In the genomic region with DNA sequence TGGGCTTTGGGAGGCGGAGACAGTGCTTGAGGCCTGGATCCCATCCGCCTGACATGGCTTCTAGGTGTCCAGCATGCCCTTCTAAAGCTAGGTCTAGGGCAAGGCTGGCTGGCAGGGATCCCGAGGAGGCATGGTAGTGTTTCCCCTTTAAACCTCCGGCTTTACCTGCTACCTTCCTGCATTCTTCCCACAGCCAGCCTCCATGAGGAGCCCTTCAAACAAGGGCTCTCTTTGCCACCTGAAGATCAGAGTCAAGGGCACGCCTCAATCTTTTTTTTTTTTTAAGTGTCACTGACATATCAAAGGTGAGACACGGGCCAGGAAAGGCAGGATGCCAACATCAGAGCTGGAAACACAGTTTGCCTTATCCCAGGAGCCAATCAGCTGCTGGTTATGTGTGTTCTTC, we compare ENCODE assay signal across 12 mouse cellular contexts.
DNase-seq lines count a peak whose midpoint lies in the region; ATAC-seq and TF ChIP-seq lines count a peak whose summit lies in the region.
"Had no signal": no experiment of that assay in that cellular context is flagged by ENCODE, and none has a peak within 500 bp of the region (broad histone marks: within the 10 kb centered on the region; RNA-seq: fewer than 3 reads in every experiment).

No protein-coding gene starts in this region.

- H3K4me3 ChIP-seq in gastrocnemius, adult 2 months = peak overlapping the region; percentile 13; the same call in 1 of the 2 replicates
- H3K4me3 ChIP-seq in heart, embryonic 14.5 days (ENCODE audit: control insufficient read depth in 1 of 2, insufficient read depth in 1 of 2, low read depth in 1 of 2, low read length in 2 of 2) = no peak overlapping the region
- H3K4me3 ChIP-seq in lung, embryonic 14.5 days (ENCODE audit: low read depth, low read length) = no peak overlapping the region
- H3K4me3 ChIP-seq: forebrain, embryonic 12.5 days; limb, embryonic 12.5 days had no signal

- H3K4me1 ChIP-seq in heart, embryonic 14.5 days (ENCODE audit: control insufficient read depth in 2 of 2, insufficient read depth in 2 of 2, low read length in 2 of 2) = peaks cover 20 to 21% of the 10 kb centered on the region in 2 experiments
- H3K4me1 ChIP-seq in lung, embryonic 14.5 days (ENCODE audit: insufficient read depth) = 0 out of 2 replicates have a peak, but pooled peaks cover 3% of the 10 kb centered on the region

- H3K4me2 ChIP-seq in heart, embryonic 14.5 days (ENCODE audit: low read length) = peak overlapping the region; percentile 44
- H3K4me2 ChIP-seq in lung, embryonic 14.5 days = no peak overlapping the region
- H3K4me2 ChIP-seq: forebrain, embryonic 12.5 days; limb, embryonic 12.5 days; midbrain, embryonic 11.5 days had no signal

- no peaks in the 10 kb centered on the region for H3K36me3 ChIP-seq in heart, embryonic 14.5 days (ENCODE audit: control insufficient read depth, insufficient read depth, low read length)
- no peaks in the 10 kb centered on the region for H3K36me3 ChIP-seq in lung, embryonic 14.5 days (ENCODE audit: insufficient read depth)
- H3K36me3 ChIP-seq: forebrain, embryonic 12.5 days; limb, embryonic 12.5 days had no signal

- peak overlapping the region; percentile 93 for H3K27ac ChIP-seq in gastrocnemius, adult 2 months
- peak overlapping the region; percentile 75 to 87 for H3K27ac ChIP-seq in heart, embryonic 14.5 days (replicated peaks in 1 of 2; ENCODE audit: control insufficient read depth in 1 of 2, insufficient read depth in 1 of 2, low read depth in 2 of 2, low read length in 2 of 2)
- no peak overlapping the region for H3K27ac ChIP-seq in lung, embryonic 14.5 days (ENCODE audit: low read depth)
- H3K27ac ChIP-seq: forebrain, embryonic 12.5 days; limb, embryonic 12.5 days had no signal

- H3K9me3 ChIP-seq in heart, embryonic 14.5 days (ENCODE audit: control insufficient read depth, low read length) = no peaks in the 10 kb centered on the region
- no peaks in the 10 kb centered on the region for H3K9me3 ChIP-seq in lung, embryonic 14.5 days (ENCODE audit: low read depth, low read length)
- H3K9me3 ChIP-seq: forebrain, embryonic 12.5 days; limb, embryonic 12.5 days had no signal

- no peaks in the 10 kb centered on the region for H3K27me3 ChIP-seq in heart, embryonic 14.5 days (ENCODE audit: control insufficient read depth, insufficient read depth, low read length)
- H3K27me3 ChIP-seq in lung, embryonic 14.5 days (ENCODE audit: insufficient read depth, low read length) = no peaks in the 10 kb centered on the region
- H3K27me3 ChIP-seq: forebrain, embryonic 12.5 days had no signal

- peak; percentile 42; the same call in 1 of the 2 replicates for ATAC-seq in heart, embryonic 14.5 days (ENCODE audit: insufficient number of reproducible peaks, insufficient read depth, low FRiP score, low read depth)
- peak; percentile 28; the same call in 1 of the 2 replicates for ATAC-seq in lung, embryonic 14.5 days (ENCODE audit: insufficient read depth)
- ATAC-seq in monocyte, adult 5-6 weeks (replicated peaks; ENCODE audit: insufficient number of reproducible peaks, low FRiP score, low TSS enrichment, poor library complexity, severe bottlenecking) = no peak

- intact Hi-C loops in gastrocnemius, adult 2 months (cut with DNase I) = loop anchor here (1.0 kb wide), 1 partner anchor 29 kb away; no protein-coding TSS in a partner anchor

- WGBS in heart, embryonic 14.5 days = 54% methylated on average over 6 of the region's 6 CpGs
- WGBS in lung, embryonic 14.5 days = 59% methylated on average over 6 of the region's 6 CpGs

- DNase-seq in gastrocnemius, adult 2 months = peak; percentile 91
- no peak for DNase-seq in gastrocnemius, postnatal 4 days (ENCODE audit: low spot score in 2 of 2)
- peak; percentile 27 to 43 for DNase-seq in adrenal gland, postnatal 36 days
- no peak for DNase-seq in lung, embryonic 14.5 days
- no peak for DNase-seq in spleen, postnatal 36 days (ENCODE audit: low spot score in 2 of 2)
- no peak for DNase-seq in MN1 (ENCODE audit: low spot score)
- DNase-seq: embryo, embryonic 11 days had no signal

- no peak for TF ChIP-seq CTCF in gastrocnemius, adult 2 months (IDR thresholded peaks at IDR 0.05)
- TF ChIP-seq CTCF in lung, embryonic 14.5 days (IDR thresholded peaks at IDR 0.05; ENCODE audit: low read depth) = no peak

- H3K9ac ChIP-seq in heart, embryonic 14.5 days (ENCODE audit: low read length) = peak overlapping the region; percentile 68; the same call in 1 of the 2 replicates
- no peak overlapping the region for H3K9ac ChIP-seq in lung, embryonic 14.5 days
- H3K9ac ChIP-seq: forebrain, embryonic 12.5 days; limb, embryonic 12.5 days had no signal

Comparison
In these comparisons a context has a peak if more than half of its experiments do, and no peak if none do; other contexts are left out.
1. DNase-seq: peak in gastrocnemius, adult 2 months (single experiment) and adrenal gland, postnatal 36 days (2 of 2); none in gastrocnemius, postnatal 4 days (0 of 2), lung, embryonic 14.5 days (single experiment), spleen, postnatal 36 days (0 of 2) and MN1 (single experiment).